Mouse (Mus musculus) kidney, postnatal 25 days (tissue): ENCODE results near the gene Tdrd3.

ENCODE experiments used
- DNase-seq, 2 experiments: peaks; one replicate each; pipeline ENCODE4 v3.0.0; 2021; ENCODE audit warnings: mixed read lengths in 2 of 2

Gene Tdrd3

GRCm38 (mm10) chr14:87415808-87416721, at the start of gene Tdrd3:
Tdrd3 (plus strand) TSS chr14:87416639.
- DNase-seq = peak; percentile 95 to 99

DNA sequence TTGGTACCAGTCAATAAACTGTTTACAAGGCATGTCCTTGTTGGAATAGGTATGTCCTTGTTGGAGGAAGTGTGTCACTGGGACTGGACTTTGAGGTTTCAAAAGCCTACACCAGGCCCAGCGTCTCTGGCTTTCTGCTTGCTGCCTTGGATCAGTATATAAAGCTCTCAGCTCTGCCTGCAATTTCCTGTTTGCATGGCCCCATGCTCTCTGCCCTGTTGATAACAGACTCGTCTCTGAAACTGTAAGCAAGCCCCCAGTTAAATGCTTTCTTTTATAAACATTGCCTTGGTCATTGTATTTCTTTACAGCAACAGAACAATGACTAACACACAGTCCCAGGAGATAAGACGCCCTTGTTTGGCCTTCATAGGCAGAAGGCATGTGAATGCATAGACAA, 49.3 kb upstream of the Tdrd3 start:
- DNase-seq = no peak

- DNase-seq = no peak
Observed at GRCm38 (mm10) chr14:87383041-87383440, 33.4 kb upstream of the Tdrd3 start.

GRCm38 (mm10) chr14:87384288-87385268, 31.9 kb upstream of the Tdrd3 start:
- peak in 1 of 2 experiments; percentile 70 for DNase-seq

- DNase-seq = no peak
Observed at GRCm38 (mm10) chr14:87393096-87393495, 23.3 kb upstream of the Tdrd3 start.

GRCm38 (mm10) chr14:87396643-87397042, 19.8 kb upstream of the Tdrd3 start:
- no peak for DNase-seq

- DNase-seq = no peak
Observed at GRCm38 (mm10) chr14:87415486-87415807, 992 bp upstream of the Tdrd3 start.

DNA sequence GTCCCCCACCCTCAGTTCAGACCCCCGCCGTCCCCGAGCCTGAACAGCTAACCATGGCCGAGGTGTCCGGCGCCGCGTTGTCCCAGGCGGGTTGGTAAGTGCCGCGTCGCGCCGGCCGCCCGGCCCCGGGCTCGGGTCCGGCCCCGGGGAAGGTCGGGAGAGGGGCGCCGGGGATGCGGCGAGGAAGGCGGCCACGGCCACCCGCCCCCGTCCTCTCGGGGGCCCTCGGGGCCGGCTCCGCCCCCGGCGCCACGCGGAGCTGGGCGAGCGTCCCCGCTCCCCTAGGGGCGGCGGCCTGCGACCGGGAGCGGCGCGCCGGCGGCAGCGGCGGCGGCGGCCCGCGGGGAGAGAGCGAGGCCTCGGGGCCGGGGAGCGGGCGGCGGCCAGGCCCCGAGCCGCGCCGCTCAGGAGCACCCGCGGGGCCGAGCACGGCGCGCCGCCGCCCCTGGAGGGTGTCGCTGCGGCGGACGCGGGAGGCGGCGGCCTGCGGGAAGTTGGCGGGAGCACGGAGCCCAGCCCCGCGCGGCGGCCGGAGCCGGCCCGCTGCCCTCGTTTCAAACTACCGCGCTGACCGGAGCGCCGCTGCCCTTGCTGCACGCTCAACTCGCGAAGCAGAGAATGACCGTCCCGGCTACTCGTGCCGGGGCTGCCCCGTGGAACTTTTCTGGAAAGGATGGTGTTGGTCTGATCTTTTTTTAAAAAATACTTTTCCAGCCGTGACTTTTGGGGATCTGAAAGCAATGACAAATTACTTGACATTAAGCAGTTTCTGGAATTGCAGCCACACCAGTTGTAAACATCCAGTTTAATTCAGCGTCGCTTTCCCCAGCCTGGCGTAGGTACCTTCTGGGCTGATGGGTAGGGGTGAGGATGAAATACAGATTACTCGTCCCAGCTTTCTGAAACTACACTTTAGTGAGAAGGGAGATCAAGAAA, 584 bp downstream of the Tdrd3 start:
- DNase-seq = peak; percentile 55 to 79

GRCm38 (mm10) chr14:87417691-87418070, 1.2 kb downstream of the Tdrd3 start:
- no peak for DNase-seq

GRCm38 (mm10) chr14:87419740-87420139, 3.3 kb downstream of the Tdrd3 start:
- no peak for DNase-seq

DNA sequence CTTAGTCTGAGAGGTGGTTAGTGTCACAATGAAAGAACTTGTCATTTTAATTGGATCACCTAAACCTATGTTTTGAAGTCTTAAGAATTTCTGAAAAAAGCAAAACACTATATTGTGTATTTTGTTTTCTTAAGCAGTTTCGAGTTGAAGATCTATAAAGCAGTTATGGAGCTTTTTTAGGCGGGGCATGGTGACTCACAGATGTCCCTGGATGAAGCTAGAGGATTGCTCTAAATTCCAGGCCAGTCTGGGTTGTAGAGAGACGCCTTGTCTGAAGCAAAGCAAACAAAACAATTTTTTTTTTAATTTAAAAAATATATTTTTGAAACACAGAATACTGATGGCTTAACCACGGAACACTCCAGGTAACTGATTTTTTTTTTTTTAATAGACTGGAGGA, 4.1 kb downstream of the Tdrd3 start:
- no peak for DNase-seq

GRCm38 (mm10) chr14:87422432-87422831, 6.0 kb downstream of the Tdrd3 start:
- no peak for DNase-seq

GRCm38 (mm10) chr14:87426297-87426922, 10.0 kb downstream of the Tdrd3 start:
- DNase-seq = no peak

DNA sequence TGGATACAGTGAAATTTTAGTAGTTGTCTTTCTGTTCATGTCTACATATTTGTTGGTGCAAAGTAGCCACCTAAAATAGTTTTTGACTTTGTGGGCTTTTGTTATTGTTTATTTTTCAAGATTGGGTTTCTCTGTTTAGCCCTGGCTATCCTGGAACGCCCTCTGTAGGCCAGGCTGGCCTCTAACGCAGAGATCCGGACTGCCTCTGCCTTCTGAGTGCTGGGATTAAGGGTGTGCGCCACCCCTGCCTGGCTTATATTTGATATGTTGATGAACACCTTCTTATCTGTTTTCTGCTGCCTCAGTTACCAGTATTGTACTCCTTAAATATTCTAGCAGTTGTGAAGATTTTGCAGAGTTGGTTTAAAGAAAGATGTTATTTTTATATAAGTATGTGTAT, 10.6 kb downstream of the Tdrd3 start:
- no peak for DNase-seq

DNA sequence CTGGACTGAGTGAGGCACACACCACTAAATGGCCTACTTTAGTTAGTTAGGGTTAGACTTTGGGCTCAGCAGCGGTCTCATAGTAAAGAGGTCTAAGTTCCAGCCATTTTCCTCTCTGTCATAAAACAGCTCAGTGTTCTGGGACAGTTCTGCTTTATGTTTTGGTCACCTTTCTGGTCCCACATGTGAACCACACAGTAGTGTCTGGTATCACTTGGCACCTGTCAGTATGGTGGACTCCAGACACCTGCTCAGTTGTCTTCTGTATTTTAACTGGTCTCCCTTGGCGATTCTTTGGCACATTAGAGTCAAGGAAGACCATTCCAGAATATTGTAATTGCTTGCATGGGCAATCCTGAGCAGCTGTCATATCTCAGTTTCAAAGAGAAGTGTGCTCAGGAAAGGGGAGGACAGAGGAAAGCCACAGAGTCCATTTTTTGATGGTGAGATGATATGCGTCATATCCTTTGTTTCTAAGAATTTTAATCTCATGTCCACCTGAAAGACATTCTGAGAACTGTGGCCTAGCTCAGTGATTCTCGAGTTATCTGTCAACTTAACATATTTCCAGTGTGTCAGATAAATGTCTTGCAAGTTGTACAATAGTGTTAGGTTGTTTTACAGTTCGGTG, 11.3 kb downstream of the Tdrd3 start:
- no peak for DNase-seq

GRCm38 (mm10) chr14:87433390-87433915, 17.0 kb downstream of the Tdrd3 start:
- DNase-seq = no peak

GRCm38 (mm10) chr14:87435382-87435781, 18.9 kb downstream of the Tdrd3 start:
- no peak for DNase-seq

GRCm38 (mm10) chr14:87439721-87440120, 23.3 kb downstream of the Tdrd3 start:
- no peak for DNase-seq

GRCm38 (mm10) chr14:87446331-87446913, 30.0 kb downstream of the Tdrd3 start:
- no peak for DNase-seq

DNA sequence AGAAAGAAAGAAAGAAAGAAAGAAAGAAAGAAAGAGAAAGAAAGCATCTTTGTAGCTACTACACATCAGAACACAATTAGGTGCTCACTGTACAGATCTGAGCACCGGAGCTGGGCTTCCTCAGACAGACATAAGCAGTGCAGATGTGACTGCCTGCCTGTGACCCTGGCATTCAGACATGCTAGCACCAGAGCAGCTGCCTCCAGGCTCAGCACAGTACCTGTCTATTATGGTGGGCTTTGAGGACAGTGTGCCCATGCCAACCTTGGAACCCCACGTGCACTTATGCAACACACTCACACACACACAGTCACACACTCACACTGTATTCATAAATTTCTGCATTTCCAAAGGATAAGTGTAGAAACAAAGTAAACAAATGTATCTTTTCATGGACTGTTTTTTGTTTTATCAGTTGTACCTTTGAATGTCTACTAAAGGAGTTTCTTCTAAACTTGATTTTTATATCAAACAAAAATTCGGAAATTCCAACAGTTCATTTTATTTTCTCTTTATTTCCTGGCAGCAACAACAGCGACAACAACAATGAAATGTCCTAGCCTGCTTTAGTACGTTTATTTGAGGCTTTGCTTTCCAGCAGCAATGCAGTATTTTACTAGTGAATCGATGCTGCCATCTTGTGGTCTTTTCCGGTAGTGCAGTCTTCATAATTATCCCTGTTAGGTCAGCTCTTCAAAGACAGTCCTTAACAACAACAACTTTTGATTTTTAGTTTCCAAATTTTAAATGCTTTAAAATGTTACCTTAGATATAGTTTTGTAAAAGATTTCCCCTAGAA, 35.4 kb downstream of the Tdrd3 start:
- peak; percentile 53 to 90 for DNase-seq
